Mouse (Mus musculus) right cerebral cortex, adult 2 months (tissue): Measurements from ENCODE around the gene Il1r2.

Experiments
- DNase-seq, 2 experiments: peaks; one replicate each; pipeline ENCODE4 v3.0.0; 2021 to 2022; ENCODE audit warnings: low spot score in 2 of 2

Il1r2 gene

GRCm38 (mm10) chr1:40059122-40059774, 14.6 kb upstream of the Il1r2 start:
- DNase-seq = no peak

- no peak for DNase-seq
Observed at GRCm38 (mm10) chr1:40061359-40061758, 12.5 kb upstream of the Il1r2 start.

- DNase-seq = no peak
Observed at GRCm38 (mm10) chr1:40063409-40063808, 10.5 kb upstream of the Il1r2 start.

- no peak for DNase-seq
Observed at GRCm38 (mm10) chr1:40064508-40064907, 9.4 kb upstream of the Il1r2 start.

- no peak for DNase-seq
Observed at GRCm38 (mm10) chr1:40072558-40072957, 1.3 kb upstream of the Il1r2 start.

- no peak for DNase-seq
Observed at GRCm38 (mm10) chr1:40077328-40077727, 3.4 kb downstream of the Il1r2 start.

- no peak for DNase-seq
Observed at GRCm38 (mm10) chr1:40081041-40081440, 7.2 kb downstream of the Il1r2 start.

- DNase-seq = peak; percentile 8 to 16
Observed at GRCm38 (mm10) chr1:40084386-40084785, 10.5 kb downstream of the Il1r2 start.

GRCm38 (mm10) chr1:40085403-40086182, 11.7 kb downstream of the Il1r2 start:
- DNase-seq = peak; percentile 72 to 79

GRCm38 (mm10) chr1:40091160-40091559, 17.3 kb downstream of the Il1r2 start:
- no peak for DNase-seq

GRCm38 (mm10) chr1:40092541-40092940, 18.7 kb downstream of the Il1r2 start:
- DNase-seq = no peak

GRCm38 (mm10) chr1:40094601-40095304, 20.9 kb downstream of the Il1r2 start:
- DNase-seq = no peak

GRCm38 (mm10) chr1:40095585-40095984, 21.7 kb downstream of the Il1r2 start:
- DNase-seq = no peak

GRCm38 (mm10) chr1:40106306-40106705, 32.4 kb downstream of the Il1r2 start:
- DNase-seq = no peak

- DNase-seq = no peak
Observed at GRCm38 (mm10) chr1:40106719-40107118, 32.8 kb downstream of the Il1r2 start.

- DNase-seq = no peak
Observed at GRCm38 (mm10) chr1:40107971-40108749, 34.3 kb downstream of the Il1r2 start.

GRCm38 (mm10) chr1:40109736-40110135, 35.9 kb downstream of the Il1r2 start:
- no peak for DNase-seq

- DNase-seq = peak; percentile 26 to 53
Observed at GRCm38 (mm10) chr1:40115271-40115670, 41.4 kb downstream of the Il1r2 start.

GRCm38 (mm10) chr1:40116422-40116821, 42.5 kb downstream of the Il1r2 start:
- peak; percentile 86 to 87 for DNase-seq

- no peak for DNase-seq
Observed at GRCm38 (mm10) chr1:40117565-40117964, 43.7 kb downstream of the Il1r2 start.

- DNase-seq = no peak
Observed at GRCm38 (mm10) chr1:40124237-40124636, 50.4 kb downstream of the Il1r2 start.

GRCm38 (mm10) chr1:40128481-40128880, 54.6 kb downstream of the Il1r2 start:
- no peak for DNase-seq
